Mouse (Mus musculus) urinary bladder, postnatal 0 days (tissue): ENCODE measurements around the gene Magix. TPM values are rescaled to one million over a fixed set of nuclear protein-coding genes. Genes with fewer than 3 reads are reported as not detected.

Experiments
- polyA plus RNA-seq: library from polyadenylated mRNA; unstranded; fragments of >200 nt; fragmentation: Nextera tagmentation; extraction: Ambion mirVana; gene quantifications from 2 replicates; pipeline ENCODE4 v1.2.1, GENCODE M21; 2015

Gene Magix
- 0.47 and 0.53 TPM in 2 replicates for polyA plus RNA-seq

DNA sequence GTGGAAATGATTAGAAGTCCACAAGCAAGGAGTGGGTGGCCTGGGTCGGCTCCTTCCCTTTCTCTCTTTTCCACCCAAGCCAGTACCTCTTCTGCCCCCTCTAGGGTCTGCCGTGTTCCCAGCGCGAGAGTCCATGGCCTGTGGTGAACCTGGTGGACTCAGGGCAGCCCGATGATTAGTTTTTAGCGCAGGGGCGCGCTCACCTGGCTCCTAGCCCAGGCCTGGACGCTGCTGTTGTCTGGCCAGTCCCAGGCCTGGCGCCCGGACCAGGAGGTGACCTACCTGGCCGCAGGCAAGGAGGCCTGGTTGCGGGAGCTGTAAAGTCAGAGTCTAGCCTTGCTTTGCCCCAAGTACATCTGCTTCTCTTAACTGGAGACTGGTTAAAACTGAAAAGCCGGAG lies at the start of gene Magix:
Magix (minus strand) TSS at position 388 of the 400 bp plus-strand sequence.

DNA sequence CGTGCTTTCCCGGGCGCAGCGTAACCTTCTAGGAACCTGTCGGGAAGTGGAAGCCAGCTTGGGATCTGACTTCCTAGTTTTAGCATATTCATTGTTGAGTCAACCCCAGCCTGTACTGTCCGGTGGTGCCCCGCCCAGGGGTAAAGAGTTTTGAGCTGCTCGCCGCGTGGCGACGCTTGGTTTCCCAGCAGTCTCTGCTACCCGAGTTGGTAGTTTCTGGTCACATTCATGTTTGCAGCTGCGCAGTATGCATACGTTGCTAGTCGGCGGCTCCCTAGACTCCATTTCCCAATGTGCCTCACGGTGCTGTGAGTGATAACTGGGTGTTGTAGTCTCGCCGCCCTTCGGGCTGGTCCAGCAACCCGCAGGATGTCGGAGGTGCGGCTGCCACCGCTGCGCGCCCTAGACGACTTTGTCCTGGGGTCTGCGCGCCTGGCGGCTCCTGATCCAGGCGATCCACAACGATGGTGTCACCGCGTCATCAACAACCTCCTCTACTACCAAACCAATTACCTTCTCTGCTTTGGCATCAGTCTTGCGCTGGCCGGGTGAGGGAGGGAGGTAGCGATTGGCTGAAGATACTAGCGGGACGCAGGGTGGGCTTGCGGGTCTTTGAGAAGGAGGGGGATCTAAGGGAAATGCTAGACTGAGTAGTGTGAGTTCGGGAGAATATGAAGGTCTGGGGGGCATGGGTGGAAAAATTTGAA lies 47.3 kb upstream of the Magix start, which contains the start of gene Praf2:
Praf2 (plus strand) TSS at position 225 of the 707 bp plus-strand sequence.

DNA sequence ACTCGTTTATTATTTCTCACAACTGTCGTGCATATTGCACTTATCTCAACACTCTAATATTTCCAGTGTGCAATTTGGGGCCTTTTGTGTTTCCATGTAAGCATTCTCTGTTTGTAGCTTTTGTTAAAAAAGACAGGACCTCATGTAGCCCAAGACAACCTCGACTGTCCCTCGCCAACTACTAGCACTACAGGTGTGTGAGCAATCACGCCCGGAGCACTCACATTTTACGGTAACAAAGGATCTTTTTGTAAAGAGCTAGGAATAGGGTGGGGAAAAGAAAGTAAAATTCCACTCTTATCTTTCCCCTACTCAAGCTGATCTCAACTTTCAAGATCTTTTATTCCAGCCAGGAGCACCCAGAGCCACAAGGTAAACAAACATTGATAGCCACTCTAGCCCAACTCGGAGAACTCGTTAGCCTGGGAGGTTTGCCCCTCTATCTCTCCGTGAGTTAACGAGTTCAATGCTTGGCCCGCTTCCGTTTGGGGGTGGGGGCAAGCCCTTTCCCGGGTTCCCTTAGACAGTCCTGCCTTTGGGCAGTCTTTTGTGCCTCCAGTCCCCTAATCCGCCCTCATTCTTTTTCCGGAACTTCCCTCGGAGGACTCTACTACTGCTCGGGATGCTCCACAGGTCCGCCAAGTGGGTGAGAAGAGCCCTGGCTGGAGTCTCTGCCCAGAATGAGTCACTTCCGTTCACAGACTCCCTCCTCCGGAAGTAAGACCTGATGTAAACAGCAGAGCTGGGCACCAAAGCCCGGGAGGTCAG lies 40.6 kb upstream of the Magix start, which contains the start of gene Gm45208:
Gm45208 (plus strand) TSS at position 732 of the 768 bp plus-strand sequence.

DNA sequence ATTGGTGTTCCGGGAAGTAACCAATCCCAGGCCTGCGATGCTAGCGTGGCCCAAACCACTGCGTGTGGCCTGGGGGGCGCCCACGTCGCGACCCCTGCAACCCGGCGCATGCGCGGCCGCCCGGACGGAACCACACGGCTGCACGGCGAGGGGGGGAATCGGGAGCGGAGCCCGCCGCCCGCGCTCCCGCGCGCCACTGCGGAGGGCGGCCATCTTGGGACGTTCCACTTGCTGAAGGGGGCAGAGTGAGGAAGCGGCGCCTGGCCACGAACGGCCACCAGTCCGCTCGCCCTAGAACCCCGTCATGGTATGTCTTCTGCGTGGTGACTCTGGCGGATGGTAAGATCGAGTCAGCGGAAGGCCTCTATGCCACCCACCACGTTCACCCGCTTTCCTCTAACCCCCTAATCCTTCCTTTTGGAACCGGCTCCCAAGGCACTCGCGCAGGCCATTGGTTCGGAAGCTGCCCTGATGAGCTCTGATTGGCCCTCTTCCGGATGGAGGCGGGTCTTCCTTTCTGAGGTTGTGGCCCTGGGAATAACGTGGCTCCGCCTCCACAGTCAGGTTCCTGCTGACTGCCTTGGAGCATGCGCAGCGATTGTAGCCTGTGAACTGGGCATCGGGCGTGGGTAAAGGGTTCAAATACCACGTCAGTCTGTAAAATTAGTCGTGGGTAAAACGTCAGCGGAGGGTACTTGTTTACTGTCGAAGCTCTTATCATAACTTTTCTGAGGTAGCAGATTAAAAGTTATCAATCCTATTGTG lies 33.3 kb upstream of the Magix start, which contains the start of gene Wdr45:
Wdr45 (plus strand) TSS at position 199 of the 765 bp plus-strand sequence.

DNA sequence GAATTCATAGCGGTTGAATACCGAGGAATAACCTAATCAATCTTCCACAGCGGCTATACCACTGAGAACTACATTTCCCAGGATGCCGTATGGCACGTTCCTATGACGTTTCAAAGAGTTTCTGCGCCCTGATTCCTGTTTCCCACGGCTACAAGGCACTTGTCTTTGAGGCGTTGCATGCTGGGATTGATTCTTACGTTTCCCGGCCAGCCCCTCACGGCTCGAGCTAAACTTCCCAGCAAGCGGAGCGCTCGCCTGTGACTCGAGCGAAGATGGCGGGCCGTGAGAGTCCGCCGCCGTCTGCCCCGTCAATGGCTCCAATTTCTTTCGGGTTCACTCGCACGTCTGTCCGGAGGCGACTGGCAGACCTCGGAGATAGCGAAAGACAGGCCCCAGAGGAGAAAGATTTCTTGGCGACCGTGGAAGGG lies 15.9 kb upstream of the Magix start, which contains the start of gene Gpkow:
Gpkow (plus strand) TSS at position 178 of the 428 bp plus-strand sequence.

DNA sequence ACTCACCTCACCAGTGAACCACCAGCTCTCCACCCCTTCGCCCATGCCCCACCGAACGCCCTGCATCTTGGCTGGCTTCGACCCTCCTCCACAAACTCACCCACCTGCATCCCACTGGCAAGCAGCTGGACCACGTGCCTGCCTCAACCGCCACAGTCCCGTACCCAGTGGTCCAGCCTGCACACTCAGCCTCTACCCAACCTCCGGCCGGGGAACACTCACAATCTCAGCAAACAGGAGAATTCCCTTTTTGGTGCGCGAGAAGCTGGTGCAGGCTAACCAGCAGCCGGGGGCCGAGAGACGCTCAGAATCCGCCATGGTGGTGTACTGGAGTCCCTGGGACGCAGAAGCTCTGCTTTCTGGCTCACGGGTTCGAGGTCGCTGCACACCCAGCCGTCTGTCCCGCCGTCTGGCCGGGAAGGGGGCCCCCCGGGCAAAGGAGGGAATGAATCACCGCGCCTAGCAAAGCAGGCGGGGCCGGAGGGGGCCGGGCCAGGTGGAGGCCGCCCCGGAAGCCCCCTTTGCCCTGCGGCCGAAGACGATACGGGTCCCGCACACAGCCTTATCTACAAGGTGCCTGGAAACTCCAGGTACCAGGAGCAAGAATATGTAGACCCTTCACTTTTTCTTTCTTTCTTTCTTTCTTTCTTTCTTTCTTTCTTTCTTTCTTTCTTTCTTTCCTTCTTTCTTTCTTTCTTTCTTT lies 10.0 kb downstream of the Magix start, which contains the start of gene Plp2:
Plp2 (minus strand) TSS at position 470 of the 703 bp plus-strand sequence.

DNA sequence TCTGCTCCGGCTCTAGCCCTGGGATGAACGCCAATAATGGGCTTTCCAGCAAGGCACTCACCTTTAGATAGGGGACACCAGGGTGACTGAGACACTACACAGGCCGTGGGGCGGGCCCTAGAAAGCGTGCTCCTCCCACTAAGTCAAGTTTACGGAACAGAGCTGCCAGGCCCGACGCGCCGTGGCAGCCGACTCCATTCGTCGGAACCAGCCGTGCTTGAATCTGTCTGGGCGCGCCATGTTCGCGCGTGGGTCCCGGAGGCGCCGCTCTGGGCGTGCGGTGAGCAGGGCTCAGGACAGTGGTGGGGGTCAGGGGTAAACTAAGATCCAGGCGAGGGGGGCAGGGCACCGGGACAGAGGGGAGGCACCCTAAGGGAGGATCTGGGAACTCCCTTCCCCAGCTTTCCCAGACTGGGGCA lies 23.8 kb downstream of the Magix start, which contains the start of gene Prickle3:
Prickle3 (plus strand) TSS at position 40 of the 419 bp plus-strand sequence.

DNA sequence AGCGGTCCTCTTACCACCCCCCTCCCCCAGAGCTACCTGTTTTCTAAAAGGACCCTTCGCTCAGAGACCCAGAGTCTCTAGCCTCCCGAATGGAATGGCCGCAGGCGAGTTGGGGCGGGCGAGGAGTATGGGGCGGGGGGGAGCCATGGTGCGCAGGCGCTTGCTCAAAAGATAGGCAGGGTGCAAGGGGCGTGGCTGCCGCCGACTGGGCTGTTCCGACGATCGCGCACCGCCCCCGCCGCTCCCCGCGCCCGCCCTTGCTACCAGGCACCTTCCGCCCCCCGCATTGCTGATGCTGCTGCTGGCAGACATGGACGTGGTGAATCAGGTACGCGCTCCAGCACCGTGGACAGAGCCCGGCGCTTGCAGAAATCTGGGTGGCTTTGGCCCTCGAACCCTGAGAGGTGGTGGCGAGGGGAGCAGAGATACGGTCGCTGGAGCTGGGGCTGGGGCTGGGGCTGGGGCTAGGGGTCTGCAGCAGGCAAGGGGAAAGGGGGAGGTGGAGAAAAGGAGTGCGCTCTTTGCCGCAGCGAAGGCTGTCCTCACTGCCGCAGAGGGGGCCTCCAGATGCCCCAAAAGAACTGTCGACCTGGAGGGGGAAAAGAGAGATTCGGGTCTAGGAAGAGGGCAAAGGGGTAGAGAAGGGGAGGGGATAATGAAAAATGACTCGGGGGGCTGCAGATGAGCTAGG lies 42.5 kb downstream of the Magix start, which contains the start of gene Syp:
Syp (plus strand) TSS at position 71 of the 691 bp plus-strand sequence.

Other genes with a start within 250 kb of the Magix start
- gene Foxp3, start 107.6 kb downstream of the Magix start, polyA plus RNA-seq: not detected in 2 replicates
- gene Ppp1r3f, start 107.0 kb downstream of the Magix start, polyA plus RNA-seq: 0.86 and 1.1 TPM in 2 replicates
- 13.6 and 15.5 TPM in 2 replicates for gene Ccdc22, start 75.7 kb downstream of the Magix start, polyA plus RNA-seq
- 0.04 TPM in 1 of 2 replicates, not detected in the other for gene Cacna1f, start 74.2 kb downstream of the Magix start, polyA plus RNA-seq
- 0.69 and 0.79 TPM in 2 replicates for gene Syp, start 42.8 kb downstream of the Magix start, polyA plus RNA-seq
- gene Prickle3, start 24.0 kb downstream of the Magix start, polyA plus RNA-seq: 6.8 and 7.8 TPM in 2 replicates
- gene Plp2, start 9.9 kb downstream of the Magix start, polyA plus RNA-seq: 303 and 319 TPM in 2 replicates
- gene Gpkow, start 15.9 kb upstream of the Magix start, polyA plus RNA-seq: 19.2 and 20.6 TPM in 2 replicates
- 23.7 and 30.3 TPM in 2 replicates for gene Wdr45, start 33.1 kb upstream of the Magix start, polyA plus RNA-seq
- 0.61 TPM in 1 of 2 replicates, not detected in the other for gene Gm45208, start 41.0 kb upstream of the Magix start, polyA plus RNA-seq
- 38.2 and 41.3 TPM in 2 replicates for gene Praf2, start 47.2 kb upstream of the Magix start, polyA plus RNA-seq
- gene Ccdc120, start 69.7 kb upstream of the Magix start, polyA plus RNA-seq: 9.0 and 10.0 TPM in 2 replicates
- 21.3 and 23.4 TPM in 2 replicates for gene Tfe3, start 81.3 kb upstream of the Magix start, polyA plus RNA-seq
- 19.2 and 23.6 TPM in 2 replicates for gene Gripap1, start 108.5 kb upstream of the Magix start, polyA plus RNA-seq
- gene Kcnd1, start 141.0 kb upstream of the Magix start, polyA plus RNA-seq: 0.98 and 1.4 TPM in 2 replicates
- gene Otud5, start 160.1 kb upstream of the Magix start, polyA plus RNA-seq: 23.4 and 24.7 TPM in 2 replicates
- gene Pim2, start 197.0 kb upstream of the Magix start, polyA plus RNA-seq: 4.7 and 5.1 TPM in 2 replicates
- 33.6 and 37.9 TPM in 2 replicates for gene Slc35a2, start 202.8 kb upstream of the Magix start, polyA plus RNA-seq
- gene Pqbp1, start 218.0 kb upstream of the Magix start, polyA plus RNA-seq: 64.1 and 69.9 TPM in 2 replicates
- 98.1 and 101 TPM in 2 replicates for gene Timm17b, start 218.1 kb upstream of the Magix start, polyA plus RNA-seq
- gene Gm10491, start 226.6 kb upstream of the Magix start, polyA plus RNA-seq: not detected in 2 replicates
- not detected in 2 replicates for gene Gm10490, start 228.3 kb upstream of the Magix start, polyA plus RNA-seq
- 0.71 and 0.74 TPM in 2 replicates for gene Pcsk1n, start 238.6 kb upstream of the Magix start, polyA plus RNA-seq
- gene Eras, start 247.4 kb upstream of the Magix start, polyA plus RNA-seq: not detected in 2 replicates